15 mouse cellular contexts compared by ENCODE assay signal in genomic region chr10:24519795-24520512, GRCm38 (mm10).
"Had no signal": no experiment of that assay in that cellular context is flagged by ENCODE, and none has a peak within 500 bp of the region (broad histone marks: within the 10 kb centered on the region; RNA-seq: fewer than 3 reads in every experiment).

No protein-coding gene starts in this region.

- H3K4me2 ChIP-seq: liver, embryonic 13.5 days; midbrain, embryonic 13.5 days had no signal

- H3K27me3 ChIP-seq: liver, embryonic 13.5 days; megakaryocyte, embryonic 14.5 days; midbrain, embryonic 13.5 days had no signal

- H3K4me1 ChIP-seq: liver, embryonic 13.5 days; megakaryocyte, embryonic 14.5 days; midbrain, embryonic 10.5 days; midbrain, embryonic 13.5 days had no signal

- H3K9ac ChIP-seq: liver, embryonic 13.5 days; midbrain, embryonic 13.5 days had no signal

- H3K27ac ChIP-seq: liver, embryonic 13.5 days; midbrain, embryonic 10.5 days; midbrain, embryonic 13.5 days; stomach, postnatal 0 days had no signal

- H3K4me3 ChIP-seq: liver, embryonic 13.5 days; megakaryocyte, embryonic 14.5 days; midbrain, embryonic 10.5 days; midbrain, embryonic 13.5 days had no signal

- H3K36me3 ChIP-seq: liver, embryonic 13.5 days; midbrain, embryonic 10.5 days; midbrain, embryonic 13.5 days had no signal

- H3K9me3 ChIP-seq: liver, embryonic 13.5 days; midbrain, embryonic 13.5 days had no signal

- DNase-seq: kidney, adult 2 months; kidney, postnatal 10 days; kidney, postnatal 36 days; left cerebral cortex, postnatal 4 days; liver, embryonic 13.5 days; right cerebral cortex, adult 18-20 months; right cerebral cortex, postnatal 14 days; right cerebral cortex, postnatal 4 days; thymus, adult 2 months; thymus, postnatal 14 days had no signal

- ATAC-seq: intestine, postnatal 0 days; midbrain, embryonic 13.5 days had no signal
